Mouse (Mus musculus) embryo, embryonic 9.5 days (tissue): ENCODE measurements around the gene Gnat3.
"Not testable (repeated sequence)": the region's sequence is repeated elsewhere in the genome, so short reads cannot be mapped to it uniquely, and the experiment has no call there.

Experiments
- DNase-seq: peaks from one replicate; pipeline ENCODE4 v3.0.0-alpha.2; 2017; ENCODE audit errors: extremely low spot score

Gene Gnat3

GRCm38 (mm10) chr5:17962249-17962648, at the start of gene Gnat3:
TSS of gene Gnat3 (plus strand) at chr5:17962549.
- no peak for DNase-seq

- DNase-seq = no peak
Observed at GRCm38 (mm10) chr5:17918966-17919365, 43.4 kb upstream of the Gnat3 start.

GRCm38 (mm10) chr5:17923648-17924047, 38.7 kb upstream of the Gnat3 start:
- peak; percentile 10 for DNase-seq

GRCm38 (mm10) chr5:17924085-17924518, 38.2 kb upstream of the Gnat3 start:
- DNase-seq = no peak

- no peak for DNase-seq
Observed at GRCm38 (mm10) chr5:17928471-17928870, 33.9 kb upstream of the Gnat3 start.

GRCm38 (mm10) chr5:17929006-17929567, 33.3 kb upstream of the Gnat3 start:
- no peak for DNase-seq

- not testable (repeated sequence) for DNase-seq
Observed at GRCm38 (mm10) chr5:17931588-17931987, 30.8 kb upstream of the Gnat3 start.

- no peak for DNase-seq
Observed at GRCm38 (mm10) chr5:17934501-17934900, 27.8 kb upstream of the Gnat3 start.

GRCm38 (mm10) chr5:17938170-17938939, 24.0 kb upstream of the Gnat3 start:
- no peak for DNase-seq

GRCm38 (mm10) chr5:17956468-17956867, 5.9 kb upstream of the Gnat3 start:
- DNase-seq = no peak

GRCm38 (mm10) chr5:17969704-17970390, 7.5 kb downstream of the Gnat3 start:
- DNase-seq = no peak

- DNase-seq = no peak
Observed at GRCm38 (mm10) chr5:17970391-17970730, 8.0 kb downstream of the Gnat3 start.

GRCm38 (mm10) chr5:17980501-17981121, 18.3 kb downstream of the Gnat3 start:
- DNase-seq = no peak

- no peak for DNase-seq
Observed at GRCm38 (mm10) chr5:17982770-17983169, 20.4 kb downstream of the Gnat3 start.

GRCm38 (mm10) chr5:17984522-17984921, 22.2 kb downstream of the Gnat3 start:
- DNase-seq = no peak

- DNase-seq = no peak
Observed at GRCm38 (mm10) chr5:17986611-17987010, 24.3 kb downstream of the Gnat3 start.

GRCm38 (mm10) chr5:17990618-17991017, 28.3 kb downstream of the Gnat3 start:
- no peak for DNase-seq

- DNase-seq = no peak
Observed at GRCm38 (mm10) chr5:17999570-17999969, 37.2 kb downstream of the Gnat3 start.

- DNase-seq = no peak
Observed at GRCm38 (mm10) chr5:18000185-18000584, 37.8 kb downstream of the Gnat3 start.

- no peak for DNase-seq
Observed at GRCm38 (mm10) chr5:18001646-18002045, 39.3 kb downstream of the Gnat3 start.

- DNase-seq = no peak
Observed at GRCm38 (mm10) chr5:18003675-18004074, 41.3 kb downstream of the Gnat3 start.

- DNase-seq = no peak
Observed at GRCm38 (mm10) chr5:18004824-18005611, 42.7 kb downstream of the Gnat3 start.
